Mouse (Mus musculus): ENCODE results near the gene Dpt. TPM values are rescaled to one million over a fixed set of nuclear protein-coding genes. Genes with fewer than 3 reads are reported as not detected.

The Dpt gene
- polyA plus RNA-seq, 1 experiment from 2014 or later = 0.04 TPM

DNA sequence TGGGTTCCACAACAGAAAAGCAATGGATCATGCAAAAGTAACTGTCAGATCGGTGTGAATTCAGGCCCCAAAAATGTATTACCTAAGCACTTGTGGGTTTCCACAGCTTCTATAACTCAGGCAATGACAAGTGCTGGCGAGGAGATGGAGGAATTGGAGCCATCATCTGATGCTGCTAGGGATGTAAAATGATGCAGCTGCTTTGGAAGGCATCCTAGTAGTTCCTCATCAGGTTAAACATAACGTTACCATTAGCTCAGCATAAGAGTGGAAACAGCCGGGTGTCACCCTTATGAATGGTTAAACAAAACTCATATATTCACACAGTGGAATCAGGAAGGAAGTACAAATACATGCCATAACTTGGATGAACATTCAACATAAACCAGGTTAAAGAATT, 3.4 kb upstream of the Dpt start:
- CTCF ChIA-PET = interaction anchor here (1.0 to 1.2 kb wide), 3 partner anchors 12 to 26 kb away, joined by 3 read pairs; no protein-coding TSS in a partner anchor
- in situ Hi-C loops (cut with MboI; ENCODE audit: low pct_unique_long_range_greater_than_20kb) = no loop called here
- no peak for TF ChIP-seq CTCF (IDR thresholded peaks at IDR 0.05)
- ATAC-seq (no peak), DNase-seq (ENCODE audit: low read depth, low spot score) (no peak)
- POLR2A ChIA-PET = no interaction called here
- H3K27me3 ChIP-seq = no peaks in the 10 kb centered on the region

DNA sequence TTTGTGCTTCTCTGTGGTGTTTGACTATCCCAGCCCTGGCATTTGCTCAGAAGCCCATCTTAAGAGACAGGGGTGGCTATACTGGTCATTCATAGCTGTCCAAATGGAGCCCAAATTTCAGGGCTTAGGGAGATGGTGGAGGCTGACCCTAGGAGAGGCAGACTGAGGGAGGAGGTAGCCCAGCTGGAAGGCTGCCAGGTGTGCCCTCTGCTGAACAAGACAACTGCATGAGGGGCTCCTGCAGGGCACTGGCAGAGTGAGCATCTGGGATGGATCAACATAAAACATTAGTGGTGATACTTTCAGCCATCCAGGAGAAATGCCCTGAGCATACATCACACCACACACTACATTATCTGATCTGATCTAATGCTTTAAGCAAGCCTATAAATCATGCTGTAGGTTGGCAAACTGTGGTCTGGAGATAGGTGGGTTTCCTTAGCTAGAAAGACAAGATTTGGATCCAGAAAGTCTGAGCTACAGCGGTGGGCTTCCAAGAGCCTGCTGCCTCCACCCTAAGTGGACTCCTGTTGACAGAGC, 1.4 kb downstream of the Dpt start:
- ChIA-PET CTCF (no interaction called here), POLR2A (interaction anchor here (0.7 kb wide), 1 partner anchor 11 kb away, joined by 5 read pairs; no protein-coding TSS in a partner anchor)
- ATAC-seq = no peak
- no peak for TF ChIP-seq CTCF (IDR thresholded peaks at IDR 0.05)
- in situ Hi-C loops (cut with MboI; ENCODE audit: low pct_unique_long_range_greater_than_20kb) = no loop called here
- no peaks in the 10 kb centered on the region for H3K27me3 ChIP-seq
- no peak for DNase-seq (ENCODE audit: low read depth, low spot score)

DNA sequence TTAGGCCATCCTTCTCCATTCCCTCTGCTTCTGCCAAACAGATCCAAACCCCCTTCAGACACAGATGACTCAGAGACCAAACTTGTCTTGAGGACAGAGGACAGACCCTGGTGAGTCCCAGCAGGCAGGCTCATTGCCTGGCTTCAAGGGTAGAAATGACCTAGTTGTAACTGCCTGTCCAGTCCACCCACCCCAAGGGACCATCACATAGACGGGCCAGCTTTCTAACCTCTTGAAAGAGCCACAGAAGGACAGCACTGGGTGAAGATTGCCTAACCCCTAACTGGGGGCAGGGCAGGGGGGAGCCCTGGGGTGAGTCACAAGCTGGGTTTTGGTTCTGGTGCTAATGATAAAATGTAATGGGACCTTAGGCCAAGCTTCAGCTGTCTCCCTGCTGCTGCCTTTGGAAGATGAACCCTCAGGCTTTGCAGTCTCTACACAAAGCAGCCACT, 2.1 kb downstream of the Dpt start:
- H3K27me3 ChIP-seq = no peaks in the 10 kb centered on the region
- in situ Hi-C loops (cut with MboI; ENCODE audit: low pct_unique_long_range_greater_than_20kb) = no loop called here
- ChIA-PET POLR2A (interaction anchor here (0.7 kb wide), 1 partner anchor 10 kb away, joined by 5 read pairs; no protein-coding TSS in a partner anchor), CTCF (interaction anchor here (1.0 kb wide), 1 partner anchor 16 kb away, joined by 3 read pairs; no protein-coding TSS in a partner anchor)
- DNase-seq (ENCODE audit: low read depth, low spot score) (no peak), ATAC-seq (peak; percentile 47)
- TF ChIP-seq CTCF (IDR thresholded peaks at IDR 0.05) = no peak

DNA sequence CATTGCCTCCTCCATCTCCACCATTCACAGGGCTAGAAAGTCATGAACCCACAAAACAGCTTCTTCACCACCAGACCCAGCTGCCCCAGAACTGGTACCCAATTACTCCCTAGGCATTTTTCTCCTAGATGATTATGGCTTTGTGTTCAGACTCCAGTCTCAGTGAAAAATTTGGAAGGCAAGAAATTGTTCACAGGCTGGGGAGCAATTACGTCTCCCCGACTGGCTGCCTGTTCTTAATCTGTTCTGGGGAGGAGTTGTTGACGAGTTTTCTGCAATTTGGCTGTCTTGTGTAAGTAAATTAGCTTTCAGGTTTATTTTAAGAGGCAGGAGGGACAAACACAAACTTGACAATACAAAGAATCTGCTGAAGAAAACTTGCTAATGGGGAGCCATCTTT, 2.7 kb downstream of the Dpt start:
- no peaks in the 10 kb centered on the region for H3K27me3 ChIP-seq
- in situ Hi-C loops (cut with MboI; ENCODE audit: low pct_unique_long_range_greater_than_20kb) = no loop called here
- DNase-seq (ENCODE audit: low read depth, low spot score) (no peak), ATAC-seq (no peak)
- no peak for TF ChIP-seq CTCF (IDR thresholded peaks at IDR 0.05)
- ChIA-PET CTCF (interaction anchor here (0.9 to 1.0 kb wide), 2 partner anchors 16 to 17 kb away, joined by 3 read pairs; no protein-coding TSS in a partner anchor), POLR2A (no interaction called here)

DNA sequence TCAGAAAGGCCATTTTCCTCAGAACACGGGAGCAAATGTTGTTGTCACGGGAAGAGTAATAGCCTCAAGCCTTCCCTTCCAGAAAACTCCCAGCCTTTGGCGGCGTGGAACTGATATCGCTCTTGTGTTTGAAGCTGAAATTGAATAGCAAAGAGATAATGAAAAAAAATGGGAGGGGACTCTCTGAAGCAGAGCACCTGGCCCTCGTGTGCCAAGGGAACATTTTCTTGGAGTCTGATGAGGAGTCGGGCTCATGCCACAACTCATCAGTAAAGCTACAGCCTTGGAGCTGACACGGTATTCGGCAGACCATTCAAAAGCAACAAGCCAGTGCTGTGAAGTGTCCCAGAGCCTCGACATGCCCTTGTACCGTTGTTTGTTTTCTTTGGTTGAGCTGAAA, 7.8 kb downstream of the Dpt start:
- in situ Hi-C loops (cut with MboI; ENCODE audit: low pct_unique_long_range_greater_than_20kb) = no loop called here
- ATAC-seq (no peak), DNase-seq (ENCODE audit: low read depth, low spot score) (no peak)
- CTCF ChIA-PET = interaction anchor here (1.1 kb wide), 1 partner anchor 10 kb away, joined by 4 read pairs; no protein-coding TSS in a partner anchor
- POLR2A ChIA-PET = no interaction called here
- H3K27me3 ChIP-seq = no peaks in the 10 kb centered on the region
- TF ChIP-seq CTCF (IDR thresholded peaks at IDR 0.05) = no peak

DNA sequence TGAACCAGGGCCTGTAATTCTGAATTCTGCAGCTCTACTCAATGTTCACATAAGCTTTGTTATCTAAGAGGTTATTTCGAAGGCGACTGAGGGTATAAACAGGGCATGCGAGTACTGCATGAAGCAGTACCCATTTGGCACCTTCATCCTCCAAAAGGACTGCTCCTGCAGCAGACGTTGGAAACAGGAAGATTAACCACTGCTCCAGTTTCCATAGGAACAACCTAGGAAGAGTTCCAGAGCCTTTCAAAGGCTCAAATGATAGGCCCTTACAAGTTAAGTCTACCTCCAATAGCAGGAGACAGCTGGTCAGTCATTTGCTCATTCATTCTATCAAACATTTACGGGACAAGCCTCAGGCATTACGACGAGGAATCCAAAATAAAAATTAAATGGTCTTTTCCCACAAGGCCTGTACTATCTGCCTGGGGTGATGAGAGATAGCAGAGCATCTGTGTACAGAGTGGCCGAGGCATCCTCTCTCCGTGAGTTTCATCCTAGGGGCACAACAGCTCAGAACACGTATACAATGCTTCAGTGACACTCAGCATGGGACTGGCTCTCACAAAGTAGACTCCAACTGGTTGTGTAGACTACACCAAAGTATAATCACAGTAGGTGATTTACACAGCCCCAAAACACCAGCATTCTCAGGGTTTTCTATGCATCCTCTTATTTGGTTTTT, 8.4 kb downstream of the Dpt start:
- H3K27me3 ChIP-seq = no peaks in the 10 kb centered on the region
- POLR2A ChIA-PET = no interaction called here

DNA sequence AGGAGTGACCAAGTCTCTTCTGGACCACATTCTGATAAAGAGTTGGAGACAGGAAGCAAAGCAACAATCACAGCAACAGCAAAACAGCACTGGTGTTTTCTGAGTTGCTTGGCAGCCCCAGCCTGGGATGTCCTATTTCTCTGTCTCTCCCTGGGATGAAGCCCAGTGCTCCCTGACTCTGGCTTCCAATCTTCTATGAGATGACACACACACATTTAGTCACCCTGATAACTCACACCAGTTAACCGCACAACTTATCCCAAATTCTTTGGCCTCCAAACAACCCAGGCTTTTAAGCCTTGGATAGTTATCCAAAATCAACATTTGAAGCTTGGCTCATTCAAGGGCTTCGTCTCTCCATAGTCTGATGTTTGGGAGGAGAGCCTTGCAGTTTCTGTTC, 12.9 kb downstream of the Dpt start:
- no peak for ATAC-seq
- H3K27me3 ChIP-seq = no peaks in the 10 kb centered on the region
- in situ Hi-C loops (cut with MboI; ENCODE audit: low pct_unique_long_range_greater_than_20kb) = no loop called here
- DNase-seq (ENCODE audit: low read depth, low spot score) = no peak
- CTCF ChIA-PET = no interaction called here
- POLR2A ChIA-PET = no interaction called here
- no peak for TF ChIP-seq CTCF (IDR thresholded peaks at IDR 0.05)

More for the DNA sequence above, 8.4 kb downstream of the Dpt start:
- DNase-seq (ENCODE audit: low read depth, low spot score) (no peak), ATAC-seq (no peak)
- no peak for TF ChIP-seq CTCF (IDR thresholded peaks at IDR 0.05)
- in situ Hi-C loops (cut with MboI; ENCODE audit: low pct_unique_long_range_greater_than_20kb) = no loop called here
- CTCF ChIA-PET = interaction anchor here (0.9 to 1.1 kb wide), 2 partner anchors 10 to 12 kb away, joined by 3 to 4 read pairs; no protein-coding TSS in a partner anchor

DNA sequence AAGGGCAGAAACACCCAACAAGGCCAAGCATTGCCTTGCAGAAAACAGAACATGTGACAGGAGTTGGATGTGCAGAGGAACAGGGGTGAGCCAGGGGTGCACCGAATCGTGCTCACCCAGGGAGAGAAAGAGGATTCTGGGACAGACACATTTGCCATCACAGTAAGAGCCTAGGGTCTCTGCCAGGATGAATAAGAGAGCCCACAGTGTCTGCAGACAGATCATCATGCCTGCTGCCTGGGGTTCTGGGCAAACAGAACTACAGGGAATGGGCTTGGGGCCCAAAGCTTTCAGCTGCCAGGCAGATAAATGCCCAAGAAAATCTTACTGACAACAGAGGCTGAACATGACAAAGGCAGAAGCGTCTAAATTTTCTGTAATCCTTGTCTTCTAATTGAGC, 14.9 kb downstream of the Dpt start:
- ChIA-PET CTCF (interaction anchor here (1.2 kb wide), 1 partner anchor 10 kb away, joined by 3 read pairs; no protein-coding TSS in a partner anchor), POLR2A (no interaction called here)
- ATAC-seq = no peak
- no peaks in the 10 kb centered on the region for H3K27me3 ChIP-seq
- no peak for TF ChIP-seq CTCF (IDR thresholded peaks at IDR 0.05)
- in situ Hi-C loops (cut with MboI; ENCODE audit: low pct_unique_long_range_greater_than_20kb) = no loop called here
- DNase-seq (ENCODE audit: low read depth, low spot score) = no peak

DNA sequence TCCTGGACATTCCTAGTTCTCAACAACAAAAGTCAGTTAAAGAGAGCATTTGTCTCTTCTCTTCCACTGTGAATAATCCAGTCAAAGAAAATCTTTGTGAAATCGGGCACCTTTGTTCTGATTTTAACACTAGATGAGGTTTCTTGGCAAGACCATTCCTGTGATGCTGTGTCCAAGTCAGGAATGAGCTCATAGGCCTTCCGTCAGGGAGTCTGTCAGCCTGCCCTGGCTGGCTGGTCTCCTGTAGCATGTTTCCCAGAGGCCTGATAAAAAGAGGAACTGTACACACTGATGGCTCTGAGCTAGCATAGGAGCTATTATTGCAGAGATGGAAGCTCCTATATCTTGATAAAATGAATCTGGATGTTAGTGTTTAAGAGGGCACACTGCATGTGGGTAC, 17.8 kb downstream of the Dpt start:
- POLR2A ChIA-PET = interaction anchor here (0.8 kb wide), 1 partner anchor 10 kb away, joined by 3 read pairs; no protein-coding TSS in a partner anchor
- in situ Hi-C loops (cut with MboI; ENCODE audit: low pct_unique_long_range_greater_than_20kb) = no loop called here
- CTCF ChIA-PET = interaction anchor here (1.0 to 1.5 kb wide), 5 partner anchors 9 to 19 kb away, joined by 3 to 4 read pairs (median 3); no protein-coding TSS in a partner anchor
- ATAC-seq (no peak), DNase-seq (ENCODE audit: low read depth, low spot score) (no peak)
- no peaks in the 10 kb centered on the region for H3K27me3 ChIP-seq
- TF ChIP-seq CTCF (IDR thresholded peaks at IDR 0.05) = no peak

DNA sequence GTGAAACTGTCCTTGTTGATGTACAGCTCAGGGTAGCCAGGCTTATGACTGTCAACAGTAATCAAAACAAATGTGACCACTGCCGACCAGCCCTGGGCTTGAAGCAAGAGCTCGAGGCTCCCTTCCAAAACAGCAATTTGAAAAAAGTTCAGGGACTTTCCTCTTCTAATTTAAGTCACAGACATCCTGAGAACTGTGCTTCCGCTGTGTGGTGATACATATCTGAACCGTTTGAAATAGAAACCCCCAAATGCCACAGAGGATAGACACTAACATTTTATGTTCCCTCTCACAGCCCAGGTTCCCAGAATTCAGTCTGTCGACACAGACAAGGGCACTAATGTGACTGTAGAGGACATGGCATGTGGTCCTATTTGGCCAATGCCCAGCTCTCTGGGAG, 18.9 kb downstream of the Dpt start:
- ChIA-PET CTCF (interaction anchor here (1.0 to 1.4 kb wide), 5 partner anchors 8 to 16 kb away, joined by 3 to 4 read pairs (median 3); no protein-coding TSS in a partner anchor), POLR2A (interaction anchor here (0.6 to 0.8 kb wide), 2 partner anchors 9 to 138 kb away, joined by 3 read pairs; no protein-coding TSS in a partner anchor)
- H3K27me3 ChIP-seq = no peaks in the 10 kb centered on the region
- ATAC-seq (no peak), DNase-seq (ENCODE audit: low read depth, low spot score) (no peak)
- in situ Hi-C loops (cut with MboI; ENCODE audit: low pct_unique_long_range_greater_than_20kb) = no loop called here
- TF ChIP-seq CTCF (IDR thresholded peaks at IDR 0.05) = no peak

DNA sequence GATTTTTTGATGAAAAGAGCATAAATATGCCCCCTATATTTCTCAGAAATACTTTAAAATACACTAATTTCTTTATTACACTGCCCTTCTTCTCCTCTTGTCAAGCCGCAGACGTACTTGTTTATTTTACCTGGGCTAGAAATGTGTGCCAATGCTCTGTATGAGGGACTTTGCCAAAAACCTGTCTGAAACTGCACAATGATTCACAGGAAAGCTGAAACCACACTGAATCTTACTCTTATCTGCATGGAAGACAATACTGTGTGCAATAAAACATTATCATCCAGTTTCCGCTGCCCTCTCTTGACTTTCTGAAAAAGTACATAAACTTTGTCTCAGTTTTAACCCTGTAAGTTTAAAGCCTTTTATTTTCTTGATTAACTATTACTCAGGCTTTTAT, 20.9 kb downstream of the Dpt start:
- DNase-seq (ENCODE audit: low read depth, low spot score) (no peak), ATAC-seq (no peak)
- in situ Hi-C loops (cut with MboI; ENCODE audit: low pct_unique_long_range_greater_than_20kb) = no loop called here
- ChIA-PET POLR2A (no interaction called here), CTCF (no interaction called here)
- no peaks in the 10 kb centered on the region for H3K27me3 ChIP-seq
- no peak for TF ChIP-seq CTCF (IDR thresholded peaks at IDR 0.05)
